Mouse (Mus musculus) left cerebral cortex, postnatal 14 days (tissue): ENCODE measurements around the gene Parvb. TPM values are rescaled to one million over a fixed set of nuclear protein-coding genes. Genes with fewer than 3 reads are reported as not detected.

Experiments
- DNase-seq, 2 experiments: peaks; one replicate each; pipeline ENCODE4 v3.0.0; 2021 to 2022; ENCODE audit warnings: low spot score in 2 of 2, mixed read lengths in 1 of 2
- intact Hi-C: fragments of 180-260 bp; cut with DNase I; formaldehyde crosslinking; loops from one replicate; pipeline ENCODE4 v1.15.1; 2025
- total RNA-seq, 2 experiments: library from RNA; stranded (reverse); gene quantifications; 2 replicates each; pipeline ENCODE4 v1.2.3; 2021

Gene Parvb
- total RNA-seq, 2 experiments from 2014 or later: 28.4 to 28.7 TPM

DNA sequence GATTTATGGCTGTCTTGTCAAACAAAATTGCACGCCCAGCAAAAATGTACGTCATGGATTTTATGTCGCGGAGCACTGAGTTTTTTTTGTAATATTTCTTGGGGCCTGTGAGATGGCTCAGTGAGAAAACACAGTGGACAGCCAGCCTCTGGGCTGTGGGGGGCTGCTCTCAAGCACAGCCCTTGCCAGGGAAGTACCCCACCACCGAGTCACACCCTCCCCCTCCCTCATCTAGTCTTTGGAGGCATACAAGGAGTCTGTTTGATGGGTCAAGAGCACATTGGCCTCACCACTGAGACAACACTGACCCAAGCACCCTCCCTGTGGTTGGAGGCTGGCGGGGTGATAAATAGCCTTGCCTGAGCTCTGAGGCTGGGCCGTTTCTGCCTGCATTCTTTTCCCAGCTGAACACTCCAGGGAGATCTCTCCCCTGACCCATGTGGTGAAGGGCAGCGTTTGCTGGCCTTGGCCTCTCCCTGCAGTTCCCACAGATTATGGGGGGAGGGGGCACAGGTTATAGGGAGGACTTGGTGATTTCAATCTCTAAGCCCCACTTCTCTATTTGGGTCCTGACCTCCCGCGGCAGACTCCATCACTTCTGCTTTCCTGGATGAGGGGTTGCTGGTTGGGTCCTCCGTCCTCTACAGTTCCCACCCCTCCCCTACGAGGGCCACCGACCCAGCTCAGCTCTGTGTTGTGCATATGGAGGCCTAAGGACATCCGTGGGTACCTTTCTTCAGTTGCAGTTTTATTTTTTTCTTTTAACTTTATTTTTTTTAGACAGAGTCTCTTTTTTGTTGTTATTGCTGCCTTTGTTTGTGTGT, 118.3 kb downstream of the Parvb start:
- DNase-seq: no peak

DNA sequence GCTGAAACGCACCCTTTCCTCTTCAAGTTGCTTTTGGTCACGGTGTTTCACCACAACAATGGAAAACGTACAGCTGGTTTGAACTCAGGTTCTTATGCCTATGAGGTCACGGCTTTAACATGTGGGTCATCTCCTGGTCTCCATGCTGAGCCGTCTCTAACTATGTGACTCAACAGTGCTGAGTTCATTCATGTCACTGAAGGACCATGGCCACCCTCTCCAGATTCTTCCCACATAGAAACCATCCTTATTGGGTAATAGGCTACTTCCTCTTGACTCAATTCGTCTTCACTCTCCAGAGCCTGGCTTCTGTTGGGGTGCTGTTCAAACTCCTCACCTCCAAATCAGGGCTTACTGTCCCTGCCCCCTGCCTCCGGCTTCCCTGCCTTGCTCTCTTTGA, 119.5 kb downstream of the Parvb start:
- intact Hi-C loops: no loop called here
- DNase-seq: no peak

More for the DNA sequence above, 118.3 kb downstream of the Parvb start:
- intact Hi-C loops: no loop called here

DNA sequence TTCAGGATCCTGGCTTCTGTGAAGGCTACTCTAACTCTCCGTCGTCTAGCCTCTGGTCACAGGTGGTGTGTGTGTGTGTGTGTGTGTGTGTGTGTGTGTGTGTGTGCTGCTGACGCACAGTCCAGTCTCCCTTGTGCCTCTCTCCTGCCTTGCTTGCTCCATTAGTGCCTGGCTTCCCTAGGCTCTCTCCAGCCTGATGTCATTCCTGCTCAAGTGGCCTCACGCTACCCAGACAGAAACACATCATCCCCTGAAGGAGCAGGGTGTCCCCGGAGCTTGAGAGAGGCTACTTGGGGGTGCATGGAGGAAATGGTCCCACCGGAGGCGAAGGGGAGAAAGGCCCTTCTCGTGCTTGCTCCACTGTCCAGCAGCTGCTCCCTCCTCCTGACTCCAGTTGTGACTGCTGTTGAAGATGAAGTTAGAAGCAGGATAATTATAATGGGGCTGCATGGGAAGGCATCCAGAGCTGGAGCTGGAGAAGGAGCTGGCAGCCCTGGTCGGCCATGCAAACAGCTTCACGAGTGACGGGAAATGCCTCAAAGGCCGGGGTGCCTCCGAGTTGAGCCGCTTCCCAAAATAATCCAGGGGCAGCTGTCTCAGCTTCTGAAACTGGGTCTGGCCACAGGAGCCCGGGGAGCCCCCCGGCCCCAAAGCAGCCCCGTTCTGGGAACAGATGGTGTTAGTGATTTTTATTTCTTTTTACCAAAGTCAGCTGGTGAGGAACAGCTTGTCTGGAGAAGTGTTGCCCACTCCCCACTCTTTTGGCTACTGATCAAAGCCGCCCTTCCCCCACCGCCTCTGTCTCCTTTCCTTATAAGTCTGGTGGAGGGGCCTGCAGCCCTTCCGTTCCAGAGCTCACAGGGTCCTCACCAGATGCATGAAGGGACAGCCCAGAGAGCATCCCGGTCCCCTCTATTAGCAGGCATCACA, 120.3 kb downstream of the Parvb start:
- intact Hi-C loops: no loop called here
- DNase-seq: peak; percentile 74 to 80

DNA sequence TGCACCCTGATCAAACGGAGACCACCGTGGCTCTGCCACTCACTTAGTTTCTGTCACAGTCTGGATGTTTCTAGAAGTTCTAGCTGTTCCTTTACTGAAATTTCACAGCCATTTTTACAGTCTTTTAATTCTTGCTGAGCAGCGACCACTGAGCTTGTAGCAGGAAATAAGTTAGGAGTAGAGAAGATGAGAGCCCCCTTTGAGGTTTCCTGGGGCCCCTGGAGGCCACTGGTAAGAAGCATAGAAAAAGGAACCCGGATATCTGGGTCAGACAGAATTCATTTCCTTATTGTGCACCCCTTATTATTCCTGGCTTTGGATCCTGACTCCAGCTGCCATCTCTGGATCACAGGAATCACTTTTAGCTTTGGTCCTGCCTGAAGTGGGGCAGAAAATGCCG, 123.2 kb downstream of the Parvb start:
- intact Hi-C loops: no loop called here
- no peak for DNase-seq

DNA sequence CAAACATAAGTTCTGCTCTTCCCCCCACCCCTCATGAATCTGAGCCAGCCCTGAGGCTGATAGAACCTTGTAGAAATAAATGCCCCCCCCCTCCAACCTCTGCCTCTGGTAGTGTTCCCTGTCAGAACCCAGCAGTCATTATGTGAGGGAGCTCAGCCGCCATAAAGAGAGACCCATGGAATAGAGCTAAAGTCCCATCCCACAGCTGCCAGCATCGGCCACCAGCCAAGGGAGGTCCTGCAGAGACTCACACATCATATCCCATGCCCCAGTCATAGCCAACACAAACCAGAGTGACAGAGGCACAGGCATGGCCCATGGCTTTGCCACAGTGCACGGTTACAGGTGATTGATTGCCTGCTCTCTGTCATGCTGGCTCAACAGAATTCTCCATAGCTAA, 132.9 kb downstream of the Parvb start:
- DNase-seq: no peak
- intact Hi-C loops: no loop called here

Other genes with a start within 250 kb of the Parvb start
- gene Efcab6, start 166.7 kb upstream of the Parvb start, total RNA-seq: 10 to 100 TPM; 15.6 to 19.8 TPM
- gene Sult4a1, start 126.3 kb upstream of the Parvb start, total RNA-seq: 100 to 1,000 TPM; 387 to 389 TPM
- not detected for gene Pnpla5, start 108.9 kb upstream of the Parvb start, total RNA-seq
- gene Pnpla3, start 64.2 kb upstream of the Parvb start, total RNA-seq: 10 to 100 TPM in 1 of 2 experiments, 1 to 10 TPM in 1; 7.6 to 10.2 TPM
- gene Samm50, start 39.8 kb upstream of the Parvb start, total RNA-seq: 10 to 100 TPM; 87.9 to 94.6 TPM
- 1 to 10 TPM; 5.9 to 7.8 TPM for gene Parvg, start 92.0 kb downstream of the Parvb start, total RNA-seq
- 10 to 100 TPM; 45.8 to 57.1 TPM for gene Shisal1, start 215.1 kb downstream of the Parvb start, total RNA-seq